Mouse (Mus musculus) fat pad, adult 2 months (tissue): ENCODE measurements around the gene Tcp10a.
"Not testable (repeated sequence)": the region's sequence is repeated elsewhere in the genome, so short reads cannot be mapped to it uniquely, and the experiment has no call there.

Experiments
- DNase-seq: peaks from one replicate; pipeline ENCODE4 v3.0.0-alpha.2; 2011; ENCODE audit warnings: low read depth, low spot score; ENCODE audit errors: extremely low read depth

Gene Tcp10a

GRCm38 (mm10) chr17:7324346-7324745, at the start of gene Tcp10a:
TSS of gene Tcp10a (plus strand) at chr17:7324646.
- not testable (repeated sequence) for DNase-seq

- no peak for DNase-seq
These were observed 45.7 kb upstream of the Tcp10a start for GRCm38 (mm10) chr17:7278702-7279242.

GRCm38 (mm10) chr17:7279251-7279650, 45.2 kb upstream of the Tcp10a start:
- no peak for DNase-seq

GRCm38 (mm10) chr17:7284297-7284910, 40.0 kb upstream of the Tcp10a start:
- DNase-seq = no peak

GRCm38 (mm10) chr17:7285292-7285691, 39.2 kb upstream of the Tcp10a start:
- DNase-seq = no peak

- no peak for DNase-seq
These were observed 37.9 kb upstream of the Tcp10a start for GRCm38 (mm10) chr17:7286422-7287050.

GRCm38 (mm10) chr17:7292012-7292684, 32.3 kb upstream of the Tcp10a start:
- no peak for DNase-seq

GRCm38 (mm10) chr17:7306278-7307196, 17.9 kb upstream of the Tcp10a start:
- DNase-seq = not testable (repeated sequence)

- not testable (repeated sequence) for DNase-seq
These were observed 8.6 kb upstream of the Tcp10a start for GRCm38 (mm10) chr17:7315693-7316382.

GRCm38 (mm10) chr17:7319789-7320188, 4.7 kb upstream of the Tcp10a start:
- DNase-seq = not testable (repeated sequence)

GRCm38 (mm10) chr17:7326415-7326814, 2.0 kb downstream of the Tcp10a start:
- not testable (repeated sequence) for DNase-seq

- DNase-seq = not testable (repeated sequence)
These were observed 8.3 kb downstream of the Tcp10a start for GRCm38 (mm10) chr17:7332745-7333144.

- DNase-seq = not testable (repeated sequence)
These were observed 12.9 kb downstream of the Tcp10a start for GRCm38 (mm10) chr17:7337381-7337780.

- DNase-seq = not testable (repeated sequence)
These were observed 24.3 kb downstream of the Tcp10a start for GRCm38 (mm10) chr17:7348765-7349164.

GRCm38 (mm10) chr17:7352596-7352995, 28.1 kb downstream of the Tcp10a start, which contains the start of gene Ttll2:
TSS of gene Ttll2 (minus strand) at chr17:7352696.
- DNase-seq = not testable (repeated sequence)

GRCm38 (mm10) chr17:7359806-7360205, 35.4 kb downstream of the Tcp10a start:
- not testable (repeated sequence) for DNase-seq

GRCm38 (mm10) chr17:7360749-7361465, 36.5 kb downstream of the Tcp10a start:
- not testable (repeated sequence) for DNase-seq

GRCm38 (mm10) chr17:7365615-7366014, 41.2 kb downstream of the Tcp10a start:
- DNase-seq = not testable (repeated sequence)

GRCm38 (mm10) chr17:7366265-7366664, 41.8 kb downstream of the Tcp10a start:
- not testable (repeated sequence) for DNase-seq
